Mouse (Mus musculus): ENCODE data around the gene Plagl1. TPM values are rescaled to one million over a fixed set of nuclear protein-coding genes. Genes with fewer than 3 reads are reported as not detected.

The Plagl1 gene
- polyA plus RNA-seq, 1 experiment from 2014 or later = 30.8 TPM

DNA sequence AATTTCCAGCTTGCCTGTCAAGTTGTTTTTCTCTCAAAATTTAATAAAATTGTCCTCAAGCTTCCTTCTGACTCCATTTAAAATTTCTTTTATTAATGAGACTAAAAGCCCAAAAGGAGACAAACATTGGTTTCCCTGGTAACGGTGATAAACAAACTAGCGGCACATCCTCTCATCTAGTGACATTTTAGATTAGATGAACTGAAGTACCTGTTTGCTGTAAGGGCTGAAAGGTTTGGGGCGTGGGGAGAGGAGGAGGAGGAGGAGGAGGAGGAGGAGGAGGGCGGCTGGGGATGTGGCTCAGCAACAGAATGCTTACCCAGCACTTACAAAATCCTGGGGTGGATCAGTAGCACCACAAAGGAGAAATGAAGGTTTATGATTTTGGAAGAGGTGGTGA is 12.5 kb upstream of the Plagl1 start:
- Histone ChIP-seq H3K4me2 (no peak overlapping the region), H3K27ac (replicated peaks) (no peak overlapping the region), H3K9me3 (no peaks in the 10 kb centered on the region), H3K36me3 (no peaks in the 10 kb centered on the region), H3K27me3 (no peaks in the 10 kb centered on the region), H3K4me3 (no peak overlapping the region), H3K9ac (no peak overlapping the region), H3K4me1 (replicated peaks) (no peaks in the 10 kb centered on the region)
- 47% methylated on average over 4 of the region's 4 CpGs for WGBS
- no peak for ATAC-seq (ENCODE audit: low FRiP score, low read depth)

DNA sequence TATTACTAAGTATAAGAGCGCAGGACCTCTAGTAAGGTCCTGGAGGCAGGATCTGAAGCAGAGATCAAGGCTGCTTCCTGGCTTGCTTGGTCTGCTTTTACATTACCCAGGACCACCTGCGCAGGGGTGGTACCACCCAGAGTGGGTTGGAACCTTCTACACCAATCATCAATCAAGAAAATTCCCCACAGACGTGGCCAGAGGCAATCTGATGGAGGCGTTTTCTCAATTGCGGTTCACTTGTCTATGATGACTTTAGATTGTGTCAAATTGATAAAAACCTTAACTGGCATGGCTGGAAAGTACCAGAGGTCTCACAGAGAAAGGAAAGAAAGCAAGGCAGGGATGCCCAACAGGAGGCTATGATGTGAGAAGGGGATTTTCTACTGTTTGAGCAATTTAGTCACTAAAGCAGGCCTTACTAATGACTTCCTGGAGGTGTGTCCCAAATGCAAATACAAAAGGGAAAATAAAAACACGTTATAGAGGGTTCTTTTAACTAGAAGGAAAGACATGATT is 3.4 kb upstream of the Plagl1 start:
- H3K27me3 ChIP-seq = peaks cover 25% of the 10 kb centered on the region
- no peak overlapping the region for H3K4me3 ChIP-seq
- no peaks in the 10 kb centered on the region for H3K9me3 ChIP-seq
- no peak for ATAC-seq (ENCODE audit: low FRiP score, low read depth)
- no peaks in the 10 kb centered on the region for H3K36me3 ChIP-seq
- 84% methylated on average over 6 of the region's 6 CpGs for WGBS
- no peak overlapping the region for H3K4me2 ChIP-seq
- H3K9ac ChIP-seq = no peak overlapping the region
- peaks cover 13% of the 10 kb centered on the region for H3K4me1 ChIP-seq (replicated peaks)
- H3K27ac ChIP-seq (replicated peaks) = no peak overlapping the region

- H3K4me2 ChIP-seq = peak overlapping the region; percentile 95
- peak overlapping the region; percentile 45 for H3K9ac ChIP-seq
- 10% methylated on average over 46 of the region's 46 CpGs for WGBS
- peaks cover 13% of the 10 kb centered on the region for H3K4me1 ChIP-seq (replicated peaks)
- H3K4me3 ChIP-seq = peak overlapping the region; percentile 50
- H3K27ac ChIP-seq (replicated peaks) = no peak overlapping the region
- no peaks in the 10 kb centered on the region for H3K36me3 ChIP-seq
- peaks cover 25% of the 10 kb centered on the region for H3K27me3 ChIP-seq
- ATAC-seq (ENCODE audit: low FRiP score, low read depth) = peak; percentile 82
- H3K9me3 ChIP-seq = no peaks in the 10 kb centered on the region
Measured at GRCm38 (mm10) chr10:13060821-13061671, 742 bp downstream of the Plagl1 start.

DNA sequence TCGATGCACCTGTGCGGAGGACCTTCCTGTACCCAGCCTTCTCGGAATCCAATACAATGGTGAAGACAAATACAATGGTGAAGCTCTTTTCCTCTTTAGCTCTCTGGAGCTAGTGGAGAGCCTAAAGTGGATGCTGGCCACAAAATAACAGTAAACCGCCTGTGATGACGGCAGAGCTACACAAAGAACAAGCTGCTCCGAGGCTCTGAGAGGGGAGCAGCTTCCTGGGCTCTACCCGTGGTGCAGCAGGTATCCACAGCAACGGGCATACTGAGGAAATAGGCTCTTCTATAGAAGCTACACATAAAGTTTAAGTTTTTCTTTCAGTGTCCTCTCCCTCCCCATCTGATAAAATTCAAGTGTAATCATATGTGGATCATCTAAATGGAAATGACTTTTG is 2.1 kb downstream of the Plagl1 start:
- no peaks in the 10 kb centered on the region for H3K36me3 ChIP-seq
- H3K4me1 ChIP-seq (replicated peaks) = peaks cover 13% of the 10 kb centered on the region
- peaks cover 25% of the 10 kb centered on the region for H3K27me3 ChIP-seq
- no peak overlapping the region for H3K4me2 ChIP-seq
- no peak overlapping the region for H3K4me3 ChIP-seq
- H3K9ac ChIP-seq = no peak overlapping the region
- 48% methylated on average over 8 of the region's 8 CpGs for WGBS
- no peak overlapping the region for H3K27ac ChIP-seq (replicated peaks)
- no peak for ATAC-seq (ENCODE audit: low FRiP score, low read depth)
- no peaks in the 10 kb centered on the region for H3K9me3 ChIP-seq

DNA sequence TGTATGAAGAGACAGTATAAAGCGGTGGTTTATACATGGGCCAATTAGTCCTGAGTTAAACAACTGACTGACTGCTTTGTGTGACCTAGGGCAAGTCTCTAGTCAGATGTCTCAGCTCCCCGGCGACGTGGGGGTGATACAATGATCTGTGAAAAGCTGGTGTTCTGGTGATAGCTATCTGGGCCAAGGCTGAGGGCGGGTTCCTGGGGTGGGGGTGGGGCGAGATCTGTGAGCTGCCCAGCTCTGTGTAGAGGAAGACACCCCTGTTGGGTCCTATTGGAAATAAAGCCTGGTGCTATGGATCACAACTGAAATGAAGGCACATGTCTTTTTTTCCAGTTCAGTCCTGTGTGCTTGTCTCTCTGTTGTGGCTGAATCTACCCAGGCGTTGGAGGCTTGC is 3.2 kb downstream of the Plagl1 start:
- H3K9ac ChIP-seq = no peak overlapping the region
- H3K27me3 ChIP-seq = peaks cover 25% of the 10 kb centered on the region
- 37% methylated on average over 7 of the region's 7 CpGs for WGBS
- H3K4me3 ChIP-seq = no peak overlapping the region
- no peaks in the 10 kb centered on the region for H3K36me3 ChIP-seq
- H3K4me2 ChIP-seq = no peak overlapping the region
- H3K9me3 ChIP-seq = no peaks in the 10 kb centered on the region
- H3K4me1 ChIP-seq (replicated peaks) = peaks cover 13% of the 10 kb centered on the region
- ATAC-seq (ENCODE audit: low FRiP score, low read depth) = no peak
- H3K27ac ChIP-seq (replicated peaks) = no peak overlapping the region

DNA sequence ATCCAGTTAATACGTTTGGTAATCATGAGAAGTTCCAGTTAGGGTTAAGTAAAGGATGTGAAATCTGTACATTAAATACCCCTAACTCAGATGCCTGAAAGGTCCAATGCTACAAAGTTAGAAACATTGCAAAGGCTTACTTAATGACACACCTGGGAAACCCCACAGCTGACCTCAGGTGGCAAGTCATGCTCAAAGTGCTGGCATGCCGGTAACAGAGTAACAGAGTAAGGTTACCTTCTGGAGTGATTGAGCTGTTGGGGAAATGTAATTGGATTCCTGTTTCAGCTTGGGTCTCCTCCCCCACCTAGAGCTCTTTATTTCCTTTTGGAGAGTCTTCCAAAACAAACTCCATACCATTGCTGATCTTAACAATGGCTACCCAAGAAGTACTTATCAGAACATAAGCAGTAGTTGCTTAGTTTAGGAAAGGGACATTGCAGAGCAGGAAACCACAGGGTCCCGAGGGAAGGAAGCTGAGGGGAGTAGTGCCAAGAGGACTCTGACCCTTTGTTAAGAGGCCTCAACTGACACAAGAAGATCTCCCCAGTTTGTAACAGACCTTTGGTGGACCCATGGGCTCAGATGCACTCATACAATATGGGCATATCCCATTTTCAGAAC is 4.9 kb downstream of the Plagl1 start:
- Histone ChIP-seq H3K9ac (no peak overlapping the region), H3K27ac (replicated peaks) (no peak overlapping the region), H3K4me3 (no peak overlapping the region), H3K9me3 (no peaks in the 10 kb centered on the region), H3K27me3 (peaks cover 15% of the 10 kb centered on the region), H3K4me1 (replicated peaks) (peaks cover 12% of the 10 kb centered on the region), H3K36me3 (no peaks in the 10 kb centered on the region), H3K4me2 (no peak overlapping the region)
- ATAC-seq (ENCODE audit: low FRiP score, low read depth) = no peak
- WGBS = 85% methylated on average over 3 of the region's 3 CpGs

DNA sequence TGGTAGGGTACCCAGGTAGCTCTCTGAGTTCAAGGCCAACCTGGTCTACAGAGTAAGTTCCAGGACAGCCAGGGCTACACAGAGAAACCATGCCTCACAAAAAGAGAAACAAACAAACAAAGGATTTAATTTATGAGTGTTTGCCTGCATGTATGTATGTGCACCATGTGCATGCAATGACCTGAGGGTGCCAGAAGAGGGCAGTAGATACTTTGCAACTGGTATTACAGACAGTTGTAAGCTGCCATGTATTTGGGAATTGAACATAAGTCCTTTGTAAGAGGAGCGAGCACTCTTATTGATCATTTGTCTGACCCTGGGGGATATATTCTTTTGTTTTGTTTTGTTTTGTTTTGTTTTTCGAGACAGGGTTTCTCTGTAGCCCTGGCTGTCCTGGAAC is 10.7 kb downstream of the Plagl1 start:
- H3K4me2 ChIP-seq = no peak overlapping the region
- WGBS = 91% methylated on average over 2 of the region's 2 CpGs
- no peaks in the 10 kb centered on the region for H3K9me3 ChIP-seq
- H3K4me3 ChIP-seq = no peak overlapping the region
- no peak overlapping the region for H3K27ac ChIP-seq (replicated peaks)
- ATAC-seq (ENCODE audit: low FRiP score, low read depth) = no peak
- no peaks in the 10 kb centered on the region for H3K4me1 ChIP-seq (replicated peaks)
- no peaks in the 10 kb centered on the region for H3K36me3 ChIP-seq
- H3K27me3 ChIP-seq = no peaks in the 10 kb centered on the region
- H3K9ac ChIP-seq = no peak overlapping the region

DNA sequence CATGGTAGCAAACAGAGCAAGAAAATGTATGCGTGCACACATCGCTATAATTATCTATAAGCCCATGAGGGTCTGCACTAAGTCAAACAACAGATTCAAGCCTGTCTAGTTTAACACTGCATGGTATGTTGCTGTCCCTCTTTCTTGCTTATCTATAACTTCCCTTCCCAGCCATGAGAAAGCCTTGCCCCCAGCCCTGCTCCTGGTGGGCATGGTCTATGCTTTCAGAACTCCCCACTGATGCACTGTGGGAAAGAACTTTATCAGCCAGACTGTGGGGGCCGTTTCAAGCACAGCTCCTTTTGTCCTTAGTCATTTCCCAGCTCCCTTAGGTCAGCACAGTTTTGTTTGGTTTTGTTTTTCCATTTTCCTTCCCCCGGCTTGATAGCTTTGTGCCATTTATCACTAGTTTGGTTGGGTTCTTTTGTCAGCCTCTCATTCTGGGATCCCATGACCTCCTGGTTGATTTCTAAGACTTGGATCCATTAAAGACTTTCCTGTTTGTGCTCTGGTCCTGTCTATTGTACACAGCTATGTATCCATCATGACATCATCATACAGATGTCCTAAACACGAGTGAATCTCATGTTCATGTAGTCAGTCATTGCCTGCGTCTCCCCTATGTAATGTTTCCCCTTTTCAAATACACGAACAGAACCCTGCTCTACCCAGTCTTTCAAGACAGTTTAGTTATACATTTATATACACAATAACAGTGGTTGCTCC is 16.7 kb downstream of the Plagl1 start:
- no peaks in the 10 kb centered on the region for H3K4me1 ChIP-seq (replicated peaks)
- H3K27me3 ChIP-seq = no peaks in the 10 kb centered on the region
- no peaks in the 10 kb centered on the region for H3K36me3 ChIP-seq
- 50% methylated on average over 7 of the region's 7 CpGs for WGBS
- H3K4me2 ChIP-seq = no peak overlapping the region
- H3K27ac ChIP-seq (replicated peaks) = no peak overlapping the region
- no peak overlapping the region for H3K9ac ChIP-seq
- H3K9me3 ChIP-seq = no peaks in the 10 kb centered on the region
- no peak overlapping the region for H3K4me3 ChIP-seq
- ATAC-seq (ENCODE audit: low FRiP score, low read depth) = no peak

- Histone ChIP-seq H3K27ac (replicated peaks) (no peak overlapping the region), H3K9ac (no peak overlapping the region), H3K4me1 (replicated peaks) (no peaks in the 10 kb centered on the region), H3K4me3 (no peak overlapping the region), H3K36me3 (no peaks in the 10 kb centered on the region), H3K4me2 (no peak overlapping the region), H3K9me3 (no peaks in the 10 kb centered on the region), H3K27me3 (no peaks in the 10 kb centered on the region)
- peak; percentile 64 for ATAC-seq (ENCODE audit: low FRiP score, low read depth)
- 54% methylated on average over 12 of the region's 12 CpGs for WGBS
Measured at GRCm38 (mm10) chr10:13082459-13082858, 22.2 kb downstream of the Plagl1 start.

DNA sequence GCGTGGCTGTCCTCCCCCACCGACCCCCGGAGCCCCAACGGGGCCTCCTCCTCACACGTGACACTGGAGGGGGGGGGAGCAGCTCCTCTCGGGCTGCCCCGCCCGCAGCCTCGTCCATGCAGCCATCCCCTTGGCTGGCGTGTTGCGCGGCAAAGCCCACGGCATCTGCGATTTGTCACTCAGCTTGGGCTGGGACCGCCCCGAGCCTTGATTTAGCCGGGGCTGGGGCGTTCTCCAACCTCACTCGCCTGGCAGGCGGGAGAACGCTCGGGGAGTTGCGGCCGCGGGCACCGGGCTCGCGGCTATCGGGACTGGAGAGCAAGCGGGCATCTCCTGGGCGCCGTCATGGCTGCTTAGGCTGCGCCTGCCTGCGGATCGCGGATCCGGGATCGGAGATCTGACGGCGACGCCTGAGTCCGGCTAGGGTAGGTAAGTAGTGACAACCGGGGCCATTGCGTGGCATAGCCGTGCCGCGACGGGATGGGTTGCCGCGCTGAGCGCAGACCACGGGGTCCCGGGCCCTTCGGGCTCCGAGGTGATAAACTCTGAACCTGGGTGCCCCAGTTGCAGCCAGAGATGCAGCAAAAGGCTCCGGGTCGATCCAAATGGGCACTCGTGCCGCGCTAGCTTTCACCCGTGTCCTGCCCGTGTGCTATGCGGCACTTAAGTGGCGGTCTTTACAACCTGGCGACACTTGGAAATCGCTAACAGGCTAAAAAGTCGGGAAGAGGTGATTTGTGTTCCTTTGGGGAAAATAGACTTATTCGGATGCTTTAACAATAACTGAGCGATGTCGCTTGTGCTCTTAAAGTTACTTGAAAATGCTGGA is 30.5 kb downstream of the Plagl1 start:
- H3K27me3 ChIP-seq = no peaks in the 10 kb centered on the region
- WGBS = 52% methylated on average over 70 of the region's 70 CpGs
- no peaks in the 10 kb centered on the region for H3K4me1 ChIP-seq (replicated peaks)
- no peaks in the 10 kb centered on the region for H3K9me3 ChIP-seq
- no peaks in the 10 kb centered on the region for H3K36me3 ChIP-seq
- peak overlapping the region; percentile 57 for H3K4me3 ChIP-seq
- peak; percentile 97 for ATAC-seq (ENCODE audit: low FRiP score, low read depth)
- H3K4me2 ChIP-seq = peak overlapping the region; percentile 54
- peak overlapping the region; percentile 55 for H3K9ac ChIP-seq
- H3K27ac ChIP-seq (replicated peaks) = peak overlapping the region; percentile 7; the same call in 1 of the 2 replicates

DNA sequence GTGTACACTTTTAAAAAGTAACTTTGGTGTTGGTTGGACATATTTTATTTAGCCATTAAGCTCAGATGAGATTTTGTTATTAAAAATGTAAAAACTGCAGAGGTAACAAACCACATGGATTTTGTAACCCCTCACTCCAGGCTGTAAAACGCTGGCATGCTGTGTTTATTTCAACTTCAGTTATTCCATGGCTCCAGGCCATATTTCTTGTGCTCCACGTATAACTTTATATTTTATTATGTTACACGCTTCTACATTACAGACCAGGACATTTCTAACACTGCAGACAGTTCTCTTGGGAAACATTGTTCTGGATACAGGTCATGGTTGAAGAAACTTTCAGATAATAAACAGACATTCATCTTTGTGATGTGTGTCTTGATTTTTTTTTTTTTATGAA is 32.7 kb downstream of the Plagl1 start:
- WGBS = 61% methylated on average over 3 of the region's 3 CpGs
- no peak for ATAC-seq (ENCODE audit: low FRiP score, low read depth)
- Histone ChIP-seq H3K4me2 (0 out of 2 replicates have a peak overlapping the region, but pooled peaks have one; percentile 6), H3K27me3 (no peaks in the 10 kb centered on the region), H3K4me1 (replicated peaks) (no peaks in the 10 kb centered on the region), H3K27ac (replicated peaks) (no peak overlapping the region), H3K4me3 (no peak overlapping the region), H3K36me3 (no peaks in the 10 kb centered on the region), H3K9me3 (no peaks in the 10 kb centered on the region), H3K9ac (no peak overlapping the region)
